Mouse (Mus musculus) kidney, embryonic 16.5 days (tissue): ENCODE measurements around the gene Hipk1. TPM values are rescaled to one million over a fixed set of nuclear protein-coding genes. Genes with fewer than 3 reads are reported as not detected.

Experiments used
- ATAC-seq: fragments of 200-750 bp; cut with Nextera tagmentation; 2 replicates; pipeline ENCODE4 v1.8.0; 2017; ENCODE audit warnings: moderate TSS enrichment; ENCODE audit not compliant: low FRiP score, low TSS enrichment
- H3K27ac ChIP-seq: fragments of 300-500 bp; sonication (generic); 2 replicates; pipeline ENCODE4 v1.5.1; 2014; ENCODE audit warnings: low read length
- H3K27me3 ChIP-seq: fragments of 300-500 bp; sonication (generic); 2 replicates; pipeline ENCODE4 v1.6.1; 2014; ENCODE audit warnings: low read length, control low read depth, mixed read lengths; ENCODE audit not compliant: insufficient read depth
- H3K36me3 ChIP-seq: fragments of 300-500 bp; sonication (generic); 2 replicates; pipeline ENCODE4 v1.6.1; 2014; ENCODE audit warnings: low read length, control low read depth, mixed read lengths; ENCODE audit not compliant: insufficient read depth
- H3K4me1 ChIP-seq: fragments of 300-500 bp; sonication (generic); 2 replicates; pipeline ENCODE4 v1.6.1; 2014; ENCODE audit warnings: low read length, control low read depth, mixed read lengths; ENCODE audit not compliant: insufficient read depth
- H3K4me2 ChIP-seq: fragments of 300-500 bp; sonication (generic); replicated peaks from 2 replicates; pipeline ENCODE4 v1.6.1; 2014; ENCODE audit warnings: low read depth, low read length
- H3K4me3 ChIP-seq: fragments of 300-500 bp; sonication (generic); 2 replicates; pipeline ENCODE4 v1.5.1; 2014; ENCODE audit warnings: mild to moderate bottlenecking, low read length
- H3K9ac ChIP-seq: fragments of 300-500 bp; sonication (generic); replicated peaks from 2 replicates; pipeline ENCODE4 v1.6.1; 2014; ENCODE audit warnings: low read length
- H3K9me3 ChIP-seq: fragments of 300-500 bp; sonication (generic); 2 replicates; pipeline ENCODE4 v1.6.1; 2016; ENCODE audit warnings: low read length, control low read depth
- WGBS: fragments of 180-500 bp; shearing (Covaris S2); extraction: QIAGEN DNeasy Blood & Tissue Kit; methylation state at CpG from one replicate; pipeline ENCODE4 v1.1.7; 2014; 5-methylcytosine and 5-hydroxymethylcytosine counted together
- polyA plus RNA-seq: library from polyadenylated mRNA; unstranded; fragments of >200 nt; fragmentation: Nextera tagmentation; extraction: Ambion mirVana; gene quantifications from 2 replicates; pipeline ENCODE4 v1.2.1, GENCODE M21; 2015

The Hipk1 gene
- polyA plus RNA-seq, 1 experiment from 2014 or later: 11.3 TPM

DNA sequence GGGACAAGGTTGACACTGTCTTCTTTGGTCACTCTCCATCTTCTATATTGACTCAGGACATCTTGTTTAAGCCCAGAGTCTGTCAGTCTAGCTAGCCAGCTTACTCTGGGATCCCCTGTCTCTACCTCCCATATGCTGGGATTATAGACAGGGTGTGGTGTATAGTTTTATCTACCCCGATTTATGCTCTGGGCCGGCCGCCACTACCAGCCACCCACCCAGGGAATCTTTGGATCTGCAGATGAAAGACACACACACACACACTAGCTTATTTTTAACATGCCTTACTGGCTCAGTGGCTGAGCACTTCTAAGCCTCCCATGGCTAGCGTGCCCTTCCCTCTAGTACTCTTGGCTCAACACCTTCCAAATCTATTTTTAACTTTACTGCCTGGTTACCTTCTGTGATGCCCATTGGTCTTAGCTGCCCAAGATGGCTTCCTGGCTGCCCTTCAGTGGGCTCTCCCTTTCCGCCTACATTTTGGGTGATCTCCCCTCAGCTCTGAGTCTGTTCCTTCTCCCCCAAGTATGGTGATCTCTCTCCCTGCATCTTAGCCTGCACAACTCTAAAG, 81.8 kb downstream of the Hipk1 start:
- no peaks in the 10 kb centered on the region for H3K27me3 ChIP-seq
- WGBS: 93% methylated on average over 5 of the region's 5 CpGs
- H3K27ac ChIP-seq: no peak overlapping the region
- H3K9me3 ChIP-seq: no peaks in the 10 kb centered on the region
- no peaks in the 10 kb centered on the region for H3K36me3 ChIP-seq
- H3K4me2 ChIP-seq: no peak overlapping the region
- no peak for ATAC-seq
- no peaks in the 10 kb centered on the region for H3K4me1 ChIP-seq
- H3K9ac ChIP-seq: no peak overlapping the region
- no peak overlapping the region for H3K4me3 ChIP-seq

DNA sequence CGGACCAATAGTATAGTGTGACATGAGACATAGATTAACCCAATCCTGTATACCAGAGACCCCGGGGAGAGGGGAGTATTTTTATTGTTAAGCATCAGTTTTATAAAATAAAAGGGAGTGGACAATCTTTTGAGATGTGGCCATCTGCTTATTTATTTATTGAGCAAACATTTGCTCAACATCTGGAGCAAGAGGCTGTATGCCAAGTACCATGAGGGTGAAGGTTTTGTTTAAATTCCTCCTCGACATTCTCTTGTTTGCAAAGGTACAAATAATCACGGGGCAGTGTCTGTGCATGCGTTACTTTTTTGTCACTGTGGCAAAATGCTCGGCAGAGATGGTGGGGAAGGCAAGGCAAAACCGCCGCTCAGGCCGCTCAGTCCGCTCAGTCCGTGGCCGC, 85.9 kb downstream of the Hipk1 start:
- Histone ChIP-seq H3K4me2 (no peak overlapping the region), H3K9ac (no peak overlapping the region), H3K4me1 (no peaks in the 10 kb centered on the region), H3K27ac (no peak overlapping the region), H3K9me3 (no peaks in the 10 kb centered on the region), H3K4me3 (no peak overlapping the region), H3K36me3 (no peaks in the 10 kb centered on the region), H3K27me3 (no peaks in the 10 kb centered on the region)
- 75% methylated on average over 12 of the region's 12 CpGs for WGBS
- ATAC-seq: no peak

DNA sequence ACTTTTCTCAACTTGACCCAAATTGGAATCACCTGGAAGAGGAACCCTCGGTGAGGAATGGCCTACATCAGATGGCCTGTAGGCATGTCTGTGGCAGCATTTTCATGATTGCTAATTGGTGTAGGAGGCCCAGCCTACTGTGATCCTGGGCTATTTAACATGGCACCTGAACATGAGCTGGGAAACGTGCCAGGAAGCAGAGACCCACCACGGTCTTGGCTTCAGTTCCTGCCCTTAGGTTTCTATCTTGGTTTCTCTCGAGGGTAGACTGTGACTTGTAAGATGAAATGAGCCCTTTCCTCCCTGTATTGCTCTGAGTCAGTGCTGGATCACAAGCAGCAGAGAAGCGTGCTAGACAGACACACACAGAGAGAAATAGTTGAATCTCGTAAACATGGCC, 86.7 kb downstream of the Hipk1 start:
- no peak overlapping the region for H3K4me3 ChIP-seq
- no peak for ATAC-seq
- H3K27ac ChIP-seq: no peak overlapping the region
- WGBS: 73% methylated on average over 6 of the region's 6 CpGs
- H3K4me1 ChIP-seq: no peaks in the 10 kb centered on the region
- no peak overlapping the region for H3K4me2 ChIP-seq
- no peaks in the 10 kb centered on the region for H3K36me3 ChIP-seq
- H3K27me3 ChIP-seq: no peaks in the 10 kb centered on the region
- no peak overlapping the region for H3K9ac ChIP-seq
- H3K9me3 ChIP-seq: no peaks in the 10 kb centered on the region

DNA sequence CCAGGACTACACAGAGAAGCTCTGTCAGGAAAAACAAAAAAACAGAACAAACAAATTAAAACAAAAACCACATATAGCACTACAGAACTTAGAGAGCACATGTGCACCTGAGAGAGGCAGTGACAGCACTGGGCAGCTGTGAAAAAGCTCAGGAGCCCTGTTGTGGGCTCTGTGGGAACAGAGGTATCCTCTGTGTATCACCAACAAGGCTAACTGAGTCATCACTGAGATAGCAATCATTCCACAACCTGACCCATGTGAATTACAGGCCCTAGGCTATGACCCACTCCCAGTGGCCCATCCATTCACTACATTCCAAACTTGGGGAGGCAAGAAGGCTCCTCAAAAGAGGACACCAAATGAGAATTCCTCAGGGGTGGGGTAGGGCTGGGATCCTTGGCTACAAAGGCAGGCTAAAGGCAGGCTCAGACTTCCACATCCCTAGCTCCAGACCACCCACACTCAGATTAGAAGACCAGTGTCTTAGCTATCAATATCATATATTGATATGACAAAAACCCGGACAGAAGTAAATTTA, 94.9 kb downstream of the Hipk1 start:
- Histone ChIP-seq H3K4me3 (no peak overlapping the region), H3K4me2 (no peak overlapping the region), H3K9me3 (no peaks in the 10 kb centered on the region), H3K36me3 (no peaks in the 10 kb centered on the region), H3K27ac (no peak overlapping the region), H3K9ac (no peak overlapping the region), H3K27me3 (no peaks in the 10 kb centered on the region), H3K4me1 (no peaks in the 10 kb centered on the region)
- 80% methylated on average over 1 of the region's 1 CpGs for WGBS
- no peak for ATAC-seq

DNA sequence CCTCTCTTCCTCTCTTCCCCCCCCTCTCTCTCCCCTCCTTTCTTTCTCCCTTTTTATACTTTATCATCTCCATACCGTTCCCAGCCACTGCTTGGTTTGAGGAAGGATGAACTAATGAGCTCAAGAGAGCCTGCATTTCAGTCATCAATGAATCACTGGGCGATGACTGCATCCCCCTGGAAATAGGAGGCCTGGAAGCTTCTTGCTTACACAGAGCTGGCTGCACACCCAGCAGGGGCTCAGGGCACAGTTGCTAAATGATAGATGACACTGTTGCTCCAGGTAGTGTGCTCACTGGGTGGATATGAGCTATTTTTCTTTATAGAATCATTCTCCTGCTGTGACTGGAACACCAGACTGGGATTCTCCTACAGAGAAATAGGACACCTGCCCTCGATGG, 95.8 kb downstream of the Hipk1 start:
- no peaks in the 10 kb centered on the region for H3K27me3 ChIP-seq
- H3K36me3 ChIP-seq: no peaks in the 10 kb centered on the region
- no peak overlapping the region for H3K4me3 ChIP-seq
- H3K27ac ChIP-seq: no peak overlapping the region
- no peak overlapping the region for H3K9ac ChIP-seq
- no peaks in the 10 kb centered on the region for H3K9me3 ChIP-seq
- H3K4me2 ChIP-seq: no peak overlapping the region
- ATAC-seq: no peak
- no peaks in the 10 kb centered on the region for H3K4me1 ChIP-seq
- 62% methylated on average over 3 of the region's 3 CpGs for WGBS

DNA sequence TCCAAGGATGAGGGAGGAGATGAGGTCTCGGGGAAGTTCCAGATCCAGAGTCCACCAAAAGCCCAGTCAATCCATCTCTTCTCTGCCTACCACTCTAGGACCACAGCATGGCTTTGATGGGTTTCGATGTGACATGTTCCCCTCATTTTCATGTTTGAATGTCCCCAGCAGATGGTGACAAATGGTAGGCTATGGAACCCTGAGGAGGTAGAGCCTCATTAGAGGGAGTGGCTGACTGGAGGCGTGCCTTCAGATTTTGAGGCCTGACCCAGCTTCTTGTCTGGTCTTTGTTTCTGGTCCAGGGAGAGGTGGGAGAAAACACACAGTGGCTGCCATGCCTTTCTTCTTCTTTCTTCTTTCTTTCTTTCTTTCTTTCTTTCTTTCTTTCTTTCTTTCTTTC, 100.9 kb downstream of the Hipk1 start:
- H3K9me3 ChIP-seq: no peaks in the 10 kb centered on the region
- H3K4me3 ChIP-seq: no peak overlapping the region
- ATAC-seq: no peak
- WGBS: 90% methylated on average over 3 of the region's 3 CpGs
- H3K36me3 ChIP-seq: no peaks in the 10 kb centered on the region
- no peak overlapping the region for H3K4me2 ChIP-seq
- no peak overlapping the region for H3K9ac ChIP-seq
- no peaks in the 10 kb centered on the region for H3K27me3 ChIP-seq
- H3K27ac ChIP-seq: no peak overlapping the region
- H3K4me1 ChIP-seq: no peaks in the 10 kb centered on the region

Other genes with a start within 250 kb of the Hipk1 start
- 0.10 and 0.17 TPM in 2 replicates for gene Syt6, start 216.3 kb downstream of the Hipk1 start, polyA plus RNA-seq
- gene Atg4a-ps, start 145.5 kb downstream of the Hipk1 start, polyA plus RNA-seq: 0.15 and 0.39 TPM in 2 replicates
- gene Olfml3, start 53.6 kb downstream of the Hipk1 start, polyA plus RNA-seq: 62.0 and 63.8 TPM in 2 replicates
- gene Gm10964, start 52.2 kb downstream of the Hipk1 start, polyA plus RNA-seq: not detected in 2 replicates
- gene Dclre1b, start 17.9 kb upstream of the Hipk1 start, polyA plus RNA-seq: 29.8 and 31.2 TPM in 2 replicates
- gene Ap4b1, start 18.0 kb upstream of the Hipk1 start, polyA plus RNA-seq: 22.3 and 22.8 TPM in 2 replicates
- gene Gm43064, start 18.0 kb upstream of the Hipk1 start, polyA plus RNA-seq: 0.11 TPM in 1 of 2 replicates, not detected in the other
- 0.14 TPM in 1 of 2 replicates, not detected in the other for gene Bcl2l15, start 41.0 kb upstream of the Hipk1 start, polyA plus RNA-seq
- gene Ptpn22, start 68.2 kb upstream of the Hipk1 start, polyA plus RNA-seq: 0.80 and 0.82 TPM in 2 replicates
- 8.9 TPM in 2 replicates for gene Rsbn1, start 122.6 kb upstream of the Hipk1 start, polyA plus RNA-seq
- gene Phtf1, start 176.5 kb upstream of the Hipk1 start, polyA plus RNA-seq: 25.9 and 26.8 TPM in 2 replicates